Mouse (Mus musculus) kidney, adult 11 months (tissue): Measurements from ENCODE around the gene 1810010H24Rik.
"Not testable (repeated sequence)": the region's sequence is repeated elsewhere in the genome, so short reads cannot be mapped to it uniquely, and the experiment has no call there.

Source experiments
- DNase-seq: peaks from one replicate; pipeline ENCODE4 v3.0.0; 2022

Gene 1810010H24Rik

GRCm38 (mm10) chr11:107025411-107026321 is at the start of gene 1810010H24Rik:
1810010H24Rik (plus strand) TSS chr11:107025681.
- DNase-seq, result no peak

GRCm38 (mm10) chr11:106976194-106976593 is 49.3 kb upstream of the 1810010H24Rik start:
- peak; percentile 53 for DNase-seq

- DNase-seq, result peak; percentile 58
Observed at GRCm38 (mm10) chr11:106980455-106980854, 45.0 kb upstream of the 1810010H24Rik start.

- no peak for DNase-seq
Observed at GRCm38 (mm10) chr11:106981787-106982186, 43.7 kb upstream of the 1810010H24Rik start.

GRCm38 (mm10) chr11:106982351-106982750 is 43.1 kb upstream of the 1810010H24Rik start:
- DNase-seq, result no peak

GRCm38 (mm10) chr11:106985979-106986604 is 39.4 kb upstream of the 1810010H24Rik start:
- DNase-seq, result not testable (repeated sequence)

GRCm38 (mm10) chr11:106987384-106987783 is 38.1 kb upstream of the 1810010H24Rik start:
- no peak for DNase-seq

GRCm38 (mm10) chr11:106994246-106995085 is 31.0 kb upstream of the 1810010H24Rik start:
- DNase-seq, result no peak

GRCm38 (mm10) chr11:106996492-106996891 is 29.0 kb upstream of the 1810010H24Rik start:
- not testable (repeated sequence) for DNase-seq

- no peak for DNase-seq
Observed at GRCm38 (mm10) chr11:106997976-106998375, 27.5 kb upstream of the 1810010H24Rik start.

- no peak for DNase-seq
Observed at GRCm38 (mm10) chr11:106998651-106999150, 26.8 kb upstream of the 1810010H24Rik start.

GRCm38 (mm10) chr11:106999151-106999948 is 26.1 kb upstream of the 1810010H24Rik start, which contains the start of gene Kpna2:
Kpna2 (minus strand) TSS chr11:106999541.
- DNase-seq, result peak; percentile 92

GRCm38 (mm10) chr11:106999949-107000513 is 25.4 kb upstream of the 1810010H24Rik start:
- no peak for DNase-seq

GRCm38 (mm10) chr11:107001760-107002675 is 23.5 kb upstream of the 1810010H24Rik start:
- DNase-seq, result peak; percentile 64

- DNase-seq, result no peak
Observed at GRCm38 (mm10) chr11:107005538-107005937, 19.9 kb upstream of the 1810010H24Rik start.

GRCm38 (mm10) chr11:107010447-107010846 is 15.0 kb upstream of the 1810010H24Rik start:
- no peak for DNase-seq

GRCm38 (mm10) chr11:107011171-107011570 is 14.3 kb upstream of the 1810010H24Rik start:
- DNase-seq, result no peak

- DNase-seq, result no peak
Observed at GRCm38 (mm10) chr11:107011669-107012323, 13.7 kb upstream of the 1810010H24Rik start.

GRCm38 (mm10) chr11:107012324-107013017 is 13.0 kb upstream of the 1810010H24Rik start:
- DNase-seq, result peak; percentile 98
